Mouse (Mus musculus): ENCODE measurements around the gene Kcnj2.

- TF ChIP-seq POLR2A (IDR thresholded peaks at IDR 0.05; ENCODE audit: low read depth, low read length) (no peak), CTCF (IDR thresholded peaks at IDR 0.05; ENCODE audit: borderline replicate concordance, insufficient read depth, low read length) (no peak)
Measured at GRCm38 (mm10) chr11:111042175-111042574, 23.8 kb upstream of the Kcnj2 start.

Data from embryonic fibroblast, embryonic 13.5 days (primary cell).